Mouse (Mus musculus) midbrain, embryonic 11.5 days (tissue): ENCODE measurements around the gene Asb14. TPM values are rescaled to one million over a fixed set of nuclear protein-coding genes. Genes with fewer than 3 reads are reported as not detected.
A peak's percentile ranks its signal among the peaks of the same experiment; 100 is the strongest.
"Not testable (repeated sequence)": the region's sequence is repeated elsewhere in the genome, so short reads cannot be mapped to it uniquely, and the experiment has no call there.

Experiments
- ATAC-seq: fragments of 200-750 bp; cut with Nextera tagmentation; 2 replicates; pipeline ENCODE4 v1.8.0; 2017; ENCODE audit warnings: moderate TSS enrichment, moderate library complexity; ENCODE audit not compliant: low FRiP score
- DNase-seq: peaks from one replicate; pipeline ENCODE4 v3.0.0; 2015; ENCODE audit warnings: low spot score; ENCODE audit errors: missing footprints
- H3K27ac ChIP-seq: fragments of 300-500 bp; sonication (generic); 2 replicates; pipeline ENCODE4 v1.5.1; 2014; ENCODE audit warnings: low read depth, low read length
- H3K27me3 ChIP-seq: fragments of 300-500 bp; sonication (generic); 2 replicates; pipeline ENCODE4 v1.6.1; 2014; ENCODE audit warnings: mild to moderate bottlenecking, low read length, moderate library complexity, mixed read lengths; ENCODE audit not compliant: control insufficient read depth, insufficient read depth
- H3K36me3 ChIP-seq: fragments of 300-500 bp; sonication (generic); 2 replicates; pipeline ENCODE4 v1.6.1; 2014; ENCODE audit warnings: mild to moderate bottlenecking, low read length, moderate library complexity, mixed read lengths; ENCODE audit not compliant: control insufficient read depth, insufficient read depth
- H3K4me1 ChIP-seq: fragments of 300-500 bp; sonication (generic); 2 replicates; pipeline ENCODE4 v1.6.1; 2014; ENCODE audit warnings: low read length; ENCODE audit not compliant: control insufficient read depth, insufficient read depth
- H3K4me2 ChIP-seq: fragments of 300-500 bp; sonication (generic); 2 replicates; pipeline ENCODE4 v1.6.1; 2014; ENCODE audit warnings: mild to moderate bottlenecking, moderate library complexity
- H3K4me3 ChIP-seq: fragments of 300-500 bp; sonication (generic); 2 replicates; pipeline ENCODE4 v1.5.1; 2014; ENCODE audit warnings: low read depth, low read length
- H3K9ac ChIP-seq: fragments of 300-500 bp; sonication (generic); 2 replicates; pipeline ENCODE4 v1.6.1; 2014; ENCODE audit warnings: low read length
- H3K9me3 ChIP-seq: fragments of 300-500 bp; sonication (generic); 2 replicates; pipeline ENCODE4 v1.6.1; 2016; ENCODE audit warnings: low read length; ENCODE audit not compliant: control insufficient read depth
- WGBS: fragments of 180-500 bp; shearing (Covaris S2); extraction: QIAGEN DNeasy Blood & Tissue Kit; methylation state at CpG from one replicate; pipeline ENCODE4 v1.1.7; 2014; 5-methylcytosine and 5-hydroxymethylcytosine counted together
- polyA plus RNA-seq: library from polyadenylated mRNA; unstranded; fragments of >200 nt; fragmentation: Nextera tagmentation; extraction: Ambion mirVana; gene quantifications from 2 replicates; pipeline ENCODE4 v1.2.1, GENCODE M21; 2014

Gene Asb14
- polyA plus RNA-seq, 1 experiment from 2014 or later, result not detected

DNA sequence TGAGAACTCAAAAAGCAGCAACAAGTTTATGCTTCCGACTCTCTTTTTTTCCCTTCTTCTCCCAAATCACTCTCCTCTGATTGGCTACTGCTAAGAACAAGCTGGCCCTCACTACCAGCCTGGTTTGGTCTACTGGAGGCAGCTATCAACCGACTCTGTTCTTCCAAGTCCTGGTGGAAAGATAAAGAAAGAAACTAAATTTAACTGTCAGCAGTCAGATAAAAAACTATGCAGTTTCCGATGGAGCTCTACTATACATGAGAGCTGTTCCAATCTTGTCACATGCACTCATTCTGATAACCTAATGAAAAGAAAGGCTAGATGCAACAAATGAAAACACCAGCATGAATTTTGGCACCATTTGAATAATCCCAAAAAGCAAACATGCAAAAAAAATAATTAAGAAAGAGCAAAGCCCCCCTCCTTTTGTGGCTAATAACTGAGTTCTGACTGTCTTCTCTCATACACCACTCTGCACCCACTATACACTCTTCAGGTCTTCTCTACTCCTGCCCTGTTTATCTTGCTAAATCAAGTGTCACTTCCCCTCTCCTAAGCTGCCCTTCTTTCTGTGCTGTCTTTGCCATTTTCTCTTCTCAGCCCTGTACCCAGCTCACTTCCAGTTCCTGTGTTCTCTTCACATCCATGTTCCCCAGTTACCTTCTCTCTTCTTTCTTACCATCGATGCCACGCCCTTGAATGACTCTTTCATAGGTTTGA, 29.5 kb downstream of the Asb14 start:
- WGBS, result 94% methylated on average over 5 of the region's 5 CpGs
- no peaks in the 10 kb centered on the region for H3K27me3 ChIP-seq
- H3K9ac ChIP-seq, result no peak overlapping the region
- no peaks in the 10 kb centered on the region for H3K4me1 ChIP-seq
- H3K36me3 ChIP-seq, result no peaks in the 10 kb centered on the region
- no peak overlapping the region for H3K27ac ChIP-seq
- H3K4me3 ChIP-seq, result no peak overlapping the region
- no peak overlapping the region for H3K4me2 ChIP-seq
- ATAC-seq, result no peak
- H3K9me3 ChIP-seq, result no peaks in the 10 kb centered on the region
- DNase-seq, result peak; percentile 47

GRCm38 (mm10) chr14:26934891-26935290, 40.5 kb downstream of the Asb14 start:
- Histone ChIP-seq H3K9ac (no peak overlapping the region), H3K4me3 (no peak overlapping the region), H3K27ac (no peak overlapping the region), H3K9me3 (no peaks in the 10 kb centered on the region), H3K4me2 (no peak overlapping the region), H3K36me3 (no peaks in the 10 kb centered on the region; the same call in 1 of the 2 replicates), H3K4me1 (no peaks in the 10 kb centered on the region), H3K27me3 (no peaks in the 10 kb centered on the region)
- 88% methylated on average over 3 of the region's 3 CpGs for WGBS
- no peak for DNase-seq
- ATAC-seq, result no peak

GRCm38 (mm10) chr14:26935558-26935957, 41.2 kb downstream of the Asb14 start:
- DNase-seq (no peak), ATAC-seq (no peak)
- H3K27me3 ChIP-seq, result no peaks in the 10 kb centered on the region
- H3K9me3 ChIP-seq, result no peaks in the 10 kb centered on the region
- no peak overlapping the region for H3K9ac ChIP-seq
- H3K4me3 ChIP-seq, result no peak overlapping the region
- H3K27ac ChIP-seq, result no peak overlapping the region
- no peaks in the 10 kb centered on the region; the same call in 1 of the 2 replicates for H3K36me3 ChIP-seq
- 90% methylated on average over 4 of the region's 4 CpGs for whole genome bisulfite sequencing
- no peaks in the 10 kb centered on the region for H3K4me1 ChIP-seq
- no peak overlapping the region for H3K4me2 ChIP-seq

DNA sequence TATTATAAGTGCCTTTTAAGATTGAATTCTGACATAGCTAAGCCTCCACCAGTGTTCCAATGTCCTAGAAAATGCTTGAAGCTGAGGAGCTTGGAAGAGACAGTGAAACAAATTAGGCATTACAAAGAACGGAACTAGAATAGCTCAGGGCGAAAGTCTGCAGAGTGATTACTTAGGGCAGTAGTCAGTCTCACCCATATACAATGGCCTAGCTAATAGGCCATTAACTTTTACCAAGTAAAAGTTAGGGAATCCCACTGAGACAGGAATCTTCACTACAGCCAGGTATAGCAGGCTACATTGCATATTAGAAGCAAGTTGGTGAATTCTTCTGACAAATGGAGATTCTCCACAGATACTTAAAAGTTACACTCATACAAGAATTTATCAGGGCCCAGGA, 61.8 kb downstream of the Asb14 start:
- not testable (repeated sequence) for H3K9ac ChIP-seq, H3K4me2 ChIP-seq, ATAC-seq, H3K27ac ChIP-seq, H3K9me3 ChIP-seq, H3K4me1 ChIP-seq, H3K36me3 ChIP-seq, H3K27me3 ChIP-seq, H3K4me3 ChIP-seq, DNase-seq
- 79% methylated on average over 2 of the region's 2 CpGs for WGBS

GRCm38 (mm10) chr14:26960518-26960917, 66.2 kb downstream of the Asb14 start:
- H3K9ac ChIP-seq, result no peak overlapping the region
- H3K4me1 ChIP-seq, result no peaks in the 10 kb centered on the region
- no peak overlapping the region for H3K4me3 ChIP-seq
- WGBS, result 81% methylated on average over 1 of the region's 1 CpGs
- no peak overlapping the region for H3K27ac ChIP-seq
- no peak for ATAC-seq
- no peak overlapping the region for H3K4me2 ChIP-seq
- H3K9me3 ChIP-seq, result no peaks in the 10 kb centered on the region
- no peaks in the 10 kb centered on the region for H3K36me3 ChIP-seq
- no peak for DNase-seq
- H3K27me3 ChIP-seq, result no peaks in the 10 kb centered on the region

Other genes with a start within 250 kb of the Asb14 start
- gene Pde12, start 224.7 kb upstream of the Asb14 start, polyA plus RNA-seq, result 12.4 and 13.7 TPM in 2 replicates
- 0.06 TPM in 1 of 2 replicates, not detected in the other for gene Dnah12, start 201.3 kb upstream of the Asb14 start, polyA plus RNA-seq
- gene Appl1, start 76.7 kb downstream of the Asb14 start, polyA plus RNA-seq, result 35.5 and 38.5 TPM in 2 replicates
- 0.39 TPM in 1 of 2 replicates, not detected in the other for gene Hesx1, start 99.9 kb downstream of the Asb14 start, polyA plus RNA-seq
- 3.3 and 4.7 TPM in 2 replicates for gene Il17rd, start 144.4 kb downstream of the Asb14 start, polyA plus RNA-seq
- gene Arhgef3, start 220.3 kb downstream of the Asb14 start, polyA plus RNA-seq, result 2.2 and 2.6 TPM in 2 replicates